Mouse (Mus musculus) forebrain, postnatal 0 days (tissue): ENCODE measurements around the gene Olfr1062. TPM values are rescaled to one million over a fixed set of nuclear protein-coding genes. Genes with fewer than 3 reads are reported as not detected.
"Not testable (repeated sequence)": the region's sequence is repeated elsewhere in the genome, so short reads cannot be mapped to it uniquely, and the experiment has no call there.

Experiments used
- ATAC-seq: fragments of 200-750 bp; cut with Nextera tagmentation; 2 replicates; pipeline ENCODE4 v1.8.0; 2017; ENCODE audit warnings: mild to moderate bottlenecking, moderate library complexity
- DNase-seq: peaks from one replicate; pipeline ENCODE4 v3.0.0-alpha.2; 2015
- H3K27ac ChIP-seq: fragments of 300-500 bp; sonication (generic); 2 replicates; pipeline ENCODE4 v1.5.1; 2014; ENCODE audit warnings: low read depth, mild to moderate bottlenecking, antibody characterized with exemption, low read length, moderate library complexity, mixed read lengths
- H3K27me3 ChIP-seq: fragments of 300-500 bp; sonication (generic); 2 replicates; pipeline ENCODE4 v1.6.1; 2014; ENCODE audit warnings: mild to moderate bottlenecking, low read length, mixed read lengths; ENCODE audit not compliant: insufficient read depth
- H3K36me3 ChIP-seq: fragments of 300-500 bp; sonication (generic); 2 replicates; pipeline ENCODE4 v1.6.1; 2014; ENCODE audit warnings: mild to moderate bottlenecking, moderate library complexity; ENCODE audit not compliant: insufficient read depth
- H3K4me1 ChIP-seq: fragments of 300-500 bp; sonication (generic); 2 replicates; pipeline ENCODE4 v1.6.1; 2014; ENCODE audit warnings: antibody characterized with exemption; ENCODE audit not compliant: insufficient read depth
- H3K4me2 ChIP-seq: fragments of 300-500 bp; sonication (generic); 2 replicates; pipeline ENCODE4 v1.6.1; 2014; ENCODE audit warnings: low read depth, mild to moderate bottlenecking, moderate library complexity
- H3K4me3 ChIP-seq: fragments of 300-500 bp; sonication (generic); 2 replicates; pipeline ENCODE4 v1.5.1; 2014; ENCODE audit warnings: low read depth, low read length, mixed read lengths
- H3K9ac ChIP-seq: fragments of 300-500 bp; sonication (generic); 2 replicates; pipeline ENCODE4 v1.6.1; 2014; ENCODE audit warnings: mild to moderate bottlenecking
- H3K9me3 ChIP-seq: fragments of 300-500 bp; sonication (generic); 2 replicates; pipeline ENCODE4 v1.6.1; 2016; ENCODE audit warnings: low read length
- CTCF ChIP-seq: sonication (generic); IDR thresholded peaks from 2 replicates; pipeline ENCODE4 v1.5.1; 2016; ENCODE audit warnings: antibody characterized with exemption, control low read depth, low read depth
- WGBS: fragments of 180-500 bp; shearing (Covaris S2); extraction: QIAGEN DNeasy Blood & Tissue Kit; methylation state at CpG from one replicate; pipeline ENCODE4 v1.1.7; 2014; 5-methylcytosine and 5-hydroxymethylcytosine counted together
- polyA plus RNA-seq: library from polyadenylated mRNA; unstranded; fragments of >200 nt; fragmentation: Nextera tagmentation; extraction: Ambion mirVana; gene quantifications from 2 replicates; pipeline ENCODE4 v1.2.1, GENCODE M21; 2015
- total RNA-seq: library from RNA; depleted of rRNA; stranded (reverse); fragments of >200 nt; gene quantifications from 2 replicates; pipeline ENCODE4 v1.2.3, GENCODE M21; 2014; rRNA removed

Gene Olfr1062
- total and polyA plus RNA-seq, 2 experiments from 2014 or later: not detected

DNA sequence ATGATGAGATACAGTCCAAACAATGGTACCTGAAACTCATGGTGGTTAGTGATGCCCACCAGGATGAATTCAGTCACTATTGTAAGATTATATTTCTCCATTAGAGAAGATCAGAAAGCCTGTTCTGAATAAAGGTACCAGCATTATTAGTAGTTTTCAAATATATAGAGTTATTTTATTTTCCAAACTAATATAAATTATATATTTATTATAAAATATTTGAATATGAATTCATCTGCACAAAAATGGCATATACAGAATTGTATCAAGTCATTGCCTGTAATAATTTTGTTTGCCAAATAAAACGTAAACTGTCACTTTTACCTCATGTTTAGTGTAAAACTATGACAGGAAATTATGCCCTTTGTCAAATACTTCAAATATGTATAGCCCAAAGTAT is 12.6 kb downstream of the Olfr1062 start, which contains the start of gene Olfr1061:
Olfr1061 (minus strand) TSS at position 101 of the 400 bp plus-strand sequence.
- no peaks in the 10 kb centered on the region for H3K36me3 ChIP-seq
- WGBS: 86% methylated on average over 1 of the region's 1 CpGs
- no peak within 1 kb of the TSS for H3K4me2 ChIP-seq
- no peak for TF ChIP-seq CTCF
- no peak within 1 kb of the TSS for H3K9ac ChIP-seq
- H3K4me1 ChIP-seq: no peaks in the 10 kb centered on the region
- H3K27ac ChIP-seq: no peak within 1 kb of the TSS
- no peaks in the 10 kb centered on the region for H3K9me3 ChIP-seq
- no peak for DNase-seq
- H3K4me3 ChIP-seq: no peak within 1 kb of the TSS
- ATAC-seq: no peak
- no peaks in the 10 kb centered on the region for H3K27me3 ChIP-seq

DNA sequence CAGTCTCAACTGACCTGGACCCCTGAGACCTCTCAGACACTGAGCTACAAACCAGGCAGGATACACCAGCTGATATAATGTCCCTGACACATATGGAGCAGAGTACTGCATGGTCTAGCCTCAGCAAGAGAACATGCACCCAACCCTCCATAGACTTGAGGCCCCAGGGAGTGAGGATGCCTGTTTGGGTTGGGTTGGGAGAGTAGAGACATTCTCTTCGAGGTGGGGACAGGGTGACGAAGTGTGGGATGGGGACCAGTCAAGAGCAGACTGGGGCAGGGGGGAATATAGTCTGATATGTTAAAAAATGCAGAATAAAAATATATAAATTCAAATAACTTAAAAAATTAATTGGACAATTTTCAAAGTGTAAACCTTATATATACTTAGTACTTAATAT is 31.4 kb downstream of the Olfr1062 start:
- Histone ChIP-seq H3K4me1 (no peaks in the 10 kb centered on the region), H3K4me2 (no peak overlapping the region), H3K9me3 (no peaks in the 10 kb centered on the region), H3K27me3 (no peaks in the 10 kb centered on the region), H3K36me3 (no peaks in the 10 kb centered on the region), H3K4me3 (no peak overlapping the region), H3K27ac (no peak overlapping the region), H3K9ac (no peak overlapping the region)
- ATAC-seq (no peak), DNase-seq (no peak)
- TF ChIP-seq CTCF: no peak
- WGBS: 87% methylated on average over 2 of the region's 2 CpGs

DNA sequence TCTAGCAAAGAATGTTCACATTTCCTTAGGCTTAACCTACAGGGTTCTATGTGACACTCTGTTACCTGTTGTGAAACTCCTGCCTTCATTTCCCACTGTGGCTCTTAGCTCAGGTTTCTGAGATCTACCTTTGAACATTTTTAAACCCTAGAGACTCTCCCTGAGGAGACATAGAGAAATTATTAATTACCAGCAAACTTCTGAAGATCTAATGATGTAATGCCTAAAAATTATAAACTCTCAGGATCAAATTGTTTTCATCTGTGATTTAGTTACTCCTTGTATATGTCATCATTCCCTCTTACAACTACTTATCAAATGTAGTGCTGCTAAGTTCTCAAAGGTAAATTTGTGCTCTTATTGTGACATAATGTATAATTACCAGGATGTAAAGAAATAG is 38.1 kb downstream of the Olfr1062 start, which contains the start of gene Olfr1058:
Olfr1058 (minus strand) TSS at position 101 of the 400 bp plus-strand sequence.
- H3K4me3 ChIP-seq, H3K4me2 ChIP-seq, H3K27ac ChIP-seq, ATAC-seq, H3K36me3 ChIP-seq, H3K9me3 ChIP-seq, DNase-seq, H3K27me3 ChIP-seq, H3K4me1 ChIP-seq, H3K9ac ChIP-seq: not testable (repeated sequence)

DNA sequence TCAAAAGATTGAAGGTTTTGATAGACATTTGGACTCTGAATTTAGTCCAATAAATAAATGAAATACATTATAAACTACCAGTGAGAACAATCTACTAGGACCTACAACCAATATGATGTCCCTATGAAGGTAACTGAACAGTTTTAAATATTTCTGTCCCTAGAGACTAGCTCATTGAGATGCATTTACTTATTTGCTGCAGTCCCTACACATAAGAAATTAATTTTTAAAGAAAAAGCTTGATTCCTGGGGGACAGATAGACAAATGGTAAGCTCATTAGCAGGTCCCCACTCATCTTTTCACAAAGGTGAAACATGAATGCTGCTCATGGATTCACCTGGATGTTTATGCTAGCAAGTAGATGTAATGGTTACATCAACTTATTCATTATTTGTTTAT is 48.3 kb downstream of the Olfr1062 start, which contains the start of gene Olfr1057:
Olfr1057 (minus strand) TSS at position 101 of the 400 bp plus-strand sequence.
- no peaks in the 10 kb centered on the region for H3K9me3 ChIP-seq
- no peak within 1 kb of the TSS for H3K4me2 ChIP-seq
- no peaks in the 10 kb centered on the region for H3K36me3 ChIP-seq
- no peak for TF ChIP-seq CTCF
- DNase-seq (no peak), ATAC-seq (no peak)
- no peak within 1 kb of the TSS for H3K27ac ChIP-seq
- no peaks in the 10 kb centered on the region for H3K27me3 ChIP-seq
- no peak within 1 kb of the TSS for H3K4me3 ChIP-seq
- H3K4me1 ChIP-seq: no peaks in the 10 kb centered on the region
- no peak within 1 kb of the TSS for H3K9ac ChIP-seq

Other genes starting within 250 kb of the Olfr1062 start
- not detected in 2 replicates for gene Olfr1044, start 248.9 kb downstream of the Olfr1062 start, total RNA-seq
- gene Olfr1044, start 248.9 kb downstream of the Olfr1062 start, polyA plus RNA-seq: not detected in 2 replicates
- not detected in 2 replicates for gene Olfr52, start 241.1 kb downstream of the Olfr1062 start, total RNA-seq
- gene Olfr52, start 241.1 kb downstream of the Olfr1062 start, polyA plus RNA-seq: not detected in 2 replicates
- not detected in 2 replicates for gene Olfr1045, start 223.7 kb downstream of the Olfr1062 start, total RNA-seq
- not detected in 2 replicates for gene Olfr1045, start 223.7 kb downstream of the Olfr1062 start, polyA plus RNA-seq
- not detected in 2 replicates for gene Olfr1046, start 207.4 kb downstream of the Olfr1062 start, total RNA-seq
- not detected in 2 replicates for gene Olfr1046, start 207.4 kb downstream of the Olfr1062 start, polyA plus RNA-seq
- gene Olfr1047, start 195.3 kb downstream of the Olfr1062 start, total RNA-seq: not detected in 2 replicates
- not detected in 2 replicates for gene Olfr1047, start 195.3 kb downstream of the Olfr1062 start, polyA plus RNA-seq
- gene Olfr1048, start 186.5 kb downstream of the Olfr1062 start, total RNA-seq: not detected in 2 replicates
- not detected in 2 replicates for gene Olfr1048, start 186.5 kb downstream of the Olfr1062 start, polyA plus RNA-seq
- not detected in 2 replicates for gene Olfr1049, start 168.4 kb downstream of the Olfr1062 start, total RNA-seq
- not detected in 2 replicates for gene Olfr1049, start 168.4 kb downstream of the Olfr1062 start, polyA plus RNA-seq
- gene Olfr1051, start 147.7 kb downstream of the Olfr1062 start, total RNA-seq: not detected in 2 replicates
- gene Olfr1051, start 147.7 kb downstream of the Olfr1062 start, polyA plus RNA-seq: not detected in 2 replicates
- gene Olfr1052, start 134.3 kb downstream of the Olfr1062 start, total RNA-seq: not detected in 2 replicates
- not detected in 2 replicates for gene Olfr1052, start 134.3 kb downstream of the Olfr1062 start, polyA plus RNA-seq
- gene Olfr1053, start 111.5 kb downstream of the Olfr1062 start, total RNA-seq: not detected in 2 replicates
- gene Olfr1053, start 111.5 kb downstream of the Olfr1062 start, polyA plus RNA-seq: not detected in 2 replicates
- not detected in 2 replicates for gene Olfr1054, start 91.3 kb downstream of the Olfr1062 start, total RNA-seq
- gene Olfr1054, start 91.3 kb downstream of the Olfr1062 start, polyA plus RNA-seq: not detected in 2 replicates
- gene Olfr1055, start 76.5 kb downstream of the Olfr1062 start, total RNA-seq: not detected in 2 replicates
- not detected in 2 replicates for gene Olfr1055, start 76.5 kb downstream of the Olfr1062 start, polyA plus RNA-seq
- not detected in 2 replicates for gene Olfr1056, start 64.3 kb downstream of the Olfr1062 start, total RNA-seq
- gene Olfr1056, start 64.3 kb downstream of the Olfr1062 start, polyA plus RNA-seq: not detected in 2 replicates
- not detected in 2 replicates for gene Olfr1057, start 48.4 kb downstream of the Olfr1062 start, total RNA-seq
- gene Olfr1057, start 48.4 kb downstream of the Olfr1062 start, polyA plus RNA-seq: not detected in 2 replicates
- gene Olfr1058, start 38.2 kb downstream of the Olfr1062 start, total RNA-seq: not detected in 2 replicates
- gene Olfr1058, start 38.2 kb downstream of the Olfr1062 start, polyA plus RNA-seq: not detected in 2 replicates
- gene Olfr1061, start 12.7 kb downstream of the Olfr1062 start, total RNA-seq: not detected in 2 replicates
- gene Olfr1061, start 12.7 kb downstream of the Olfr1062 start, polyA plus RNA-seq: not detected in 2 replicates
- not detected in 2 replicates for gene Olfr1065, start 23.8 kb upstream of the Olfr1062 start, total RNA-seq
- not detected in 2 replicates for gene Olfr1065, start 23.8 kb upstream of the Olfr1062 start, polyA plus RNA-seq
- gene Olfr1066, start 29.5 kb upstream of the Olfr1062 start, total RNA-seq: not detected in 2 replicates
- not detected in 2 replicates for gene Olfr1066, start 29.5 kb upstream of the Olfr1062 start, polyA plus RNA-seq
- not detected in 2 replicates for gene Olfr228, start 60.6 kb upstream of the Olfr1062 start, total RNA-seq
- not detected in 2 replicates for gene Olfr228, start 60.6 kb upstream of the Olfr1062 start, polyA plus RNA-seq
- gene Olfr1076, start 81.7 kb upstream of the Olfr1062 start, total RNA-seq: not detected in 2 replicates
- gene Olfr1076, start 81.7 kb upstream of the Olfr1062 start, polyA plus RNA-seq: not detected in 2 replicates
- gene Olfr1079, start 115.7 kb upstream of the Olfr1062 start, total RNA-seq: not detected in 2 replicates
- not detected in 2 replicates for gene Olfr1079, start 115.7 kb upstream of the Olfr1062 start, polyA plus RNA-seq
- gene Olfr1080, start 131.5 kb upstream of the Olfr1062 start, total RNA-seq: not detected in 2 replicates
- not detected in 2 replicates for gene Olfr1080, start 131.5 kb upstream of the Olfr1062 start, polyA plus RNA-seq
- not detected in 2 replicates for gene Olfr1082, start 172.2 kb upstream of the Olfr1062 start, total RNA-seq
- gene Olfr1082, start 172.2 kb upstream of the Olfr1062 start, polyA plus RNA-seq: not detected in 2 replicates
- gene Olfr1084, start 213.0 kb upstream of the Olfr1062 start, total RNA-seq: not detected in 2 replicates
- gene Olfr1084, start 213.0 kb upstream of the Olfr1062 start, polyA plus RNA-seq: not detected in 2 replicates
- not detected in 2 replicates for gene Olfr1085, start 235.3 kb upstream of the Olfr1062 start, total RNA-seq
- gene Olfr1085, start 235.3 kb upstream of the Olfr1062 start, polyA plus RNA-seq: not detected in 2 replicates